Mouse (Mus musculus) liver, adult 2 months (tissue): Measurements from ENCODE around the gene Galnt16.

Experiments
- CTCF ChIP-seq: fragments of 200-500 bp; IDR thresholded peaks from 2 replicates; pipeline ENCODE4 v1.5.1; 2011; ENCODE audit warnings: low read depth, low read length, control low read depth
- POLR2A ChIP-seq: fragments of 200-500 bp; IDR thresholded peaks from 2 replicates; pipeline ENCODE4 v1.6.1; 2011; ENCODE audit warnings: low read length, control low read depth; ENCODE audit not compliant: insufficient read depth; ENCODE audit errors: extremely low read depth

DNA sequence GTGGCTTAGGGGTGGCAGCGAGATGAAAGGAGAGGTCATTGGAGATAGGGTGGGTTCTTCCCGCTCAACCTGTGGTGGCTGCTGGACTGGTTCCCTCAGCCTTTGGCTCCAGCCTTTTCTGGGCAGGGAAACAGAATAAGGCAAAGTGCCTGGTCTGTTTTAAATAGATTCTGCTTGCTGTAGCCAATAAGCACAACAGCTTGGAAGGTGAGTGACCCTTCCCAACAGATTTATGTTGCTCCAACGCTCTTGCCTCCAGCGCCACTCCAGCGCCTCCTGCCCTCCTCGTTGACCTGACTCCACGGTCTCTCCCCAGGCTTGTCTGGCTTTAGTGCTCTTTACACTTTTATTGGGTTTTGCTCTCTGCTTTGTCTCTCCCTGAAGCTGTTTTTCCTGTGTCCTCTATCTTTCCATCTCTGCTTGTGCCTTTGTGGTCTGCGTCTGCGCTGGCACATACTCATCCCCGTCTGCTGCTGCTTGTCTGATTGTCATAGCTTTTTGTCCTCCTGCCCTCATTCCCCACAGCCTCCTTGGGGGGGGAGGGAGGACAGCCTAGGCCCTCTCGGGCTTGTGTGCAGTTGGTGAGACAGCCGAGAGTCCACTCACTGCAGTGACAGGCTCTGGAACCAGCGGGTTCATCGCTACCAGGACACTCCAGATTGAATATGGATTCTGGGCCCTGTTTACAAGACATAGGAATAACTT, 10.9 kb upstream of the Galnt16 start:
- TF ChIP-seq CTCF (no peak), POLR2A (no peak)
